Mouse (Mus musculus) hindbrain, embryonic 10.5 days (tissue): ENCODE data around the gene Ddx49. TPM values are rescaled to one million over a fixed set of nuclear protein-coding genes. Genes with fewer than 3 reads are reported as not detected.
A peak's percentile ranks its signal among the peaks of the same experiment; 100 is the strongest.

Experiments
- DNase-seq: peaks from one replicate; pipeline ENCODE4 v3.0.0-alpha.2; 2017; ENCODE audit warnings: low spot score
- H3K27ac ChIP-seq: fragments of 300-500 bp; sonication (generic); 2 replicates; pipeline ENCODE4 v1.5.1; 2016; ENCODE audit warnings: mild to moderate bottlenecking, moderate library complexity
- H3K27me3 ChIP-seq: fragments of 300-500 bp; sonication (generic); 2 replicates; pipeline ENCODE4 v1.6.1; 2016; ENCODE audit warnings: mild to moderate bottlenecking; ENCODE audit not compliant: poor library complexity, insufficient read depth, severe bottlenecking
- H3K36me3 ChIP-seq: fragments of 300-500 bp; sonication (generic); 2 replicates; pipeline ENCODE4 v1.6.1; 2016; ENCODE audit warnings: mild to moderate bottlenecking, moderate library complexity
- H3K4me1 ChIP-seq: fragments of 300-500 bp; sonication (generic); replicated peaks from 2 replicates; pipeline ENCODE4 v1.6.1; 2016; ENCODE audit warnings: mild to moderate bottlenecking
- H3K4me3 ChIP-seq: fragments of 300-500 bp; sonication (generic); 2 replicates; pipeline ENCODE4 v1.5.1; 2016; ENCODE audit warnings: mild to moderate bottlenecking, moderate library complexity
- H3K9me3 ChIP-seq: fragments of 300-500 bp; sonication (generic); 2 replicates; pipeline ENCODE4 v1.6.1; 2016; ENCODE audit warnings: mild to moderate bottlenecking, moderate library complexity
- WGBS: fragments of 180-500 bp; shearing (Covaris S2); methylation state at CpG from one replicate; pipeline ENCODE4 v1.1.7; 2016; 5-methylcytosine and 5-hydroxymethylcytosine counted together
- polyA plus RNA-seq: library from polyadenylated mRNA; unstranded; fragments of >200 nt; fragmentation: Nextera tagmentation; extraction: Ambion mirVana; gene quantifications from 2 replicates; pipeline ENCODE4 v1.2.1, GENCODE M21; 2016

The Ddx49 gene
- polyA plus RNA-seq, 1 experiment from 2014 or later: 54.8 TPM

GRCm38 (mm10) chr8:70278175-70278574, 24.1 kb downstream of the Ddx49 start:
- Histone ChIP-seq H3K9me3 (no peaks in the 10 kb centered on the region), H3K27me3 (peaks cover 3% of the 10 kb centered on the region; the same call in 1 of the 2 replicates), H3K36me3 (no peaks in the 10 kb centered on the region), H3K27ac (no peak overlapping the region; the same call in 1 of the 2 replicates), H3K4me3 (no peak overlapping the region; the same call in 1 of the 2 replicates), H3K4me1 (peaks cover 31% of the 10 kb centered on the region)
- no peak for DNase-seq
- WGBS: 68% methylated on average over 15 of the region's 15 CpGs

GRCm38 (mm10) chr8:70276476-70276875, 25.8 kb downstream of the Ddx49 start:
- Histone ChIP-seq H3K27me3 (peaks cover 3% of the 10 kb centered on the region; the same call in 1 of the 2 replicates), H3K36me3 (no peaks in the 10 kb centered on the region), H3K27ac (no peak overlapping the region), H3K4me1 (peaks cover 21% of the 10 kb centered on the region), H3K4me3 (no peak overlapping the region), H3K9me3 (no peaks in the 10 kb centered on the region)
- no peak for DNase-seq
- WGBS: 83% methylated on average over 3 of the region's 3 CpGs

- no peaks in the 10 kb centered on the region for H3K36me3 ChIP-seq
Measured at GRCm38 (mm10) chr8:70274350-70274749, 27.9 kb downstream of the Ddx49 start.

GRCm38 (mm10) chr8:70272949-70273348, 29.3 kb downstream of the Ddx49 start:
- Histone ChIP-seq H3K4me1 (peaks cover 18% of the 10 kb centered on the region; the same call in 1 of the 2 replicates), H3K9me3 (no peaks in the 10 kb centered on the region), H3K27me3 (no peaks in the 10 kb centered on the region), H3K4me3 (no peak overlapping the region), H3K36me3 (no peaks in the 10 kb centered on the region), H3K27ac (peak overlapping the region; percentile 63; the same call in 1 of the 2 replicates)
- no peak for DNase-seq
- WGBS: 82% methylated on average over 3 of the region's 3 CpGs

More at GRCm38 (mm10) chr8:70274350-70274749, 27.9 kb downstream of the Ddx49 start:
- Histone ChIP-seq H3K4me1 (peaks cover 10% of the 10 kb centered on the region; the same call in 1 of the 2 replicates), H3K4me3 (no peak overlapping the region), H3K27ac (no peak overlapping the region), H3K9me3 (no peaks in the 10 kb centered on the region), H3K27me3 (no peaks in the 10 kb centered on the region)
- no peak for DNase-seq

GRCm38 (mm10) chr8:70268799-70269565, 33.3 kb downstream of the Ddx49 start:
- peaks cover 33% of the 10 kb centered on the region for H3K36me3 ChIP-seq
- no peak overlapping the region for H3K27ac ChIP-seq
- no peak for DNase-seq
- WGBS: 63% methylated on average over 11 of the region's 11 CpGs
- H3K4me3 ChIP-seq: no peak overlapping the region
- peaks cover 26% of the 10 kb centered on the region; the same call in 1 of the 2 replicates for H3K4me1 ChIP-seq
- no peaks in the 10 kb centered on the region for H3K27me3 ChIP-seq
- no peaks in the 10 kb centered on the region for H3K9me3 ChIP-seq

- Histone ChIP-seq H3K4me3 (no peak overlapping the region), H3K27ac (no peak overlapping the region), H3K9me3 (no peaks in the 10 kb centered on the region), H3K4me1 (peaks cover 26% of the 10 kb centered on the region; the same call in 1 of the 2 replicates), H3K27me3 (no peaks in the 10 kb centered on the region), H3K36me3 (peaks cover 40% of the 10 kb centered on the region)
- 59% methylated on average over 5 of the region's 5 CpGs for WGBS
- no peak for DNase-seq
Measured at GRCm38 (mm10) chr8:70268311-70268710, 34.0 kb downstream of the Ddx49 start.

GRCm38 (mm10) chr8:70267674-70268073, 34.6 kb downstream of the Ddx49 start:
- 92% methylated on average over 3 of the region's 3 CpGs for WGBS
- H3K27ac ChIP-seq: no peak overlapping the region
- H3K4me1 ChIP-seq: peaks cover 22% of the 10 kb centered on the region; the same call in 1 of the 2 replicates
- no peak overlapping the region for H3K4me3 ChIP-seq
- no peaks in the 10 kb centered on the region for H3K9me3 ChIP-seq
- DNase-seq: no peak
- H3K27me3 ChIP-seq: no peaks in the 10 kb centered on the region
- peaks cover 46% of the 10 kb centered on the region for H3K36me3 ChIP-seq

- 94% methylated on average over 2 of the region's 2 CpGs for WGBS
- no peak overlapping the region for H3K27ac ChIP-seq
- DNase-seq: no peak
- H3K4me1 ChIP-seq: no peaks in the 10 kb centered on the region
- no peaks in the 10 kb centered on the region for H3K27me3 ChIP-seq
- peaks cover 100% of the 10 kb centered on the region for H3K36me3 ChIP-seq
- no peak overlapping the region for H3K4me3 ChIP-seq
- H3K9me3 ChIP-seq: no peaks in the 10 kb centered on the region
Measured at GRCm38 (mm10) chr8:70259043-70259442, 43.2 kb downstream of the Ddx49 start.

GRCm38 (mm10) chr8:70258600-70258999, 43.7 kb downstream of the Ddx49 start:
- 97% methylated on average over 5 of the region's 5 CpGs for WGBS

GRCm38 (mm10) chr8:70257456-70257855, 44.8 kb downstream of the Ddx49 start:
- H3K36me3 ChIP-seq: peaks cover 100% of the 10 kb centered on the region
- DNase-seq: no peak
- H3K9me3 ChIP-seq: no peaks in the 10 kb centered on the region
- no peaks in the 10 kb centered on the region for H3K27me3 ChIP-seq
- no peak overlapping the region for H3K4me3 ChIP-seq
- H3K27ac ChIP-seq: no peak overlapping the region
- H3K4me1 ChIP-seq: no peaks in the 10 kb centered on the region
- WGBS: 87% methylated on average over 3 of the region's 3 CpGs

More at GRCm38 (mm10) chr8:70258600-70258999, 43.7 kb downstream of the Ddx49 start:
- no peaks in the 10 kb centered on the region for H3K9me3 ChIP-seq
- no peaks in the 10 kb centered on the region for H3K4me1 ChIP-seq
- DNase-seq: no peak
- H3K4me3 ChIP-seq: no peak overlapping the region
- peaks cover 100% of the 10 kb centered on the region for H3K36me3 ChIP-seq
- H3K27me3 ChIP-seq: no peaks in the 10 kb centered on the region
- H3K27ac ChIP-seq: no peak overlapping the region

- Histone ChIP-seq H3K4me3 (no peak overlapping the region), H3K4me1 (no peaks in the 10 kb centered on the region), H3K27ac (no peak overlapping the region), H3K27me3 (no peaks in the 10 kb centered on the region), H3K9me3 (no peaks in the 10 kb centered on the region), H3K36me3 (peaks cover 100% of the 10 kb centered on the region)
- WGBS: 82% methylated on average over 1 of the region's 1 CpGs
- DNase-seq: no peak
Measured at GRCm38 (mm10) chr8:70254628-70255027, 47.7 kb downstream of the Ddx49 start.

- DNase-seq: no peak
- Histone ChIP-seq H3K27me3 (no peaks in the 10 kb centered on the region), H3K36me3 (peaks cover 99% of the 10 kb centered on the region), H3K4me1 (no peaks in the 10 kb centered on the region), H3K9me3 (no peaks in the 10 kb centered on the region), H3K27ac (no peak overlapping the region), H3K4me3 (no peak overlapping the region)
- WGBS: 92% methylated on average over 3 of the region's 3 CpGs
Measured at GRCm38 (mm10) chr8:70247841-70248240, 54.4 kb downstream of the Ddx49 start.

- H3K27ac ChIP-seq: no peak overlapping the region
- H3K4me3 ChIP-seq: no peak overlapping the region
- H3K4me1 ChIP-seq: no peaks in the 10 kb centered on the region
- WGBS: 95% methylated on average over 6 of the region's 6 CpGs
- no peak for DNase-seq
- H3K36me3 ChIP-seq: peaks cover 99% of the 10 kb centered on the region
- H3K27me3 ChIP-seq: no peaks in the 10 kb centered on the region
- H3K9me3 ChIP-seq: no peaks in the 10 kb centered on the region
Measured at GRCm38 (mm10) chr8:70246622-70247021, 55.7 kb downstream of the Ddx49 start.
